Mouse (Mus musculus) heart, postnatal 0 days (tissue): ENCODE measurements around the gene Ddn. TPM values are rescaled to one million over a fixed set of nuclear protein-coding genes. Genes with fewer than 3 reads are reported as not detected.

ENCODE experiments used
- ATAC-seq: fragments of 200-750 bp; cut with Nextera tagmentation; 2 replicates; pipeline ENCODE4 v1.8.0; 2017; ENCODE audit warnings: low read depth, moderate number of reproducible peaks, moderate library complexity; ENCODE audit not compliant: insufficient read depth
- DNase-seq: peaks from one replicate; pipeline ENCODE4 v3.0.0-alpha.2; 2016; ENCODE audit warnings: low spot score
- H3K27ac ChIP-seq: fragments of 300-500 bp; sonication (generic); 2 replicates; pipeline ENCODE4 v1.5.1; 2014; ENCODE audit warnings: low read depth, mild to moderate bottlenecking
- H3K27me3 ChIP-seq: fragments of 300-500 bp; sonication (generic); 2 replicates; pipeline ENCODE4 v1.6.1; 2014; ENCODE audit warnings: low read length, mixed read lengths; ENCODE audit not compliant: control insufficient read depth, insufficient read depth
- H3K36me3 ChIP-seq: fragments of 300-500 bp; sonication (generic); replicated peaks from 2 replicates; pipeline ENCODE4 v1.6.1; 2014; ENCODE audit warnings: low read length, mixed read lengths; ENCODE audit not compliant: control insufficient read depth, insufficient read depth
- H3K4me1 ChIP-seq: fragments of 300-500 bp; sonication (generic); 2 replicates; pipeline ENCODE4 v1.6.1; 2014; ENCODE audit warnings: antibody characterized with exemption; ENCODE audit not compliant: control insufficient read depth, insufficient read depth
- H3K4me2 ChIP-seq: fragments of 300-500 bp; sonication (generic); 2 replicates; pipeline ENCODE4 v1.6.1; 2014; ENCODE audit warnings: low read depth, mild to moderate bottlenecking, low read length, moderate library complexity
- H3K4me3 ChIP-seq: fragments of 300-500 bp; sonication (generic); 2 replicates; pipeline ENCODE4 v1.5.1; 2014; ENCODE audit warnings: low read depth, low read length
- H3K9ac ChIP-seq: fragments of 300-500 bp; sonication (generic); replicated peaks from 2 replicates; pipeline ENCODE4 v1.6.1; 2014; ENCODE audit warnings: low read depth, low read length, mixed read lengths
- H3K9me3 ChIP-seq: fragments of 300-500 bp; sonication (generic); replicated peaks from 2 replicates; pipeline ENCODE4 v1.6.1; 2016; ENCODE audit warnings: low read length; ENCODE audit not compliant: control insufficient read depth
- CTCF ChIP-seq: IDR thresholded peaks from 2 replicates; pipeline ENCODE4 v1.5.1; 2016; ENCODE audit warnings: antibody characterized with exemption, control low read depth, low read depth
- EP300 ChIP-seq: IDR thresholded peaks from 2 replicates; pipeline ENCODE4 v1.6.1; 2016; ENCODE audit warnings: antibody characterized with exemption, low read depth
- WGBS: fragments of 180-500 bp; shearing (Covaris S2); extraction: QIAGEN DNeasy Blood & Tissue Kit; methylation state at CpG from one replicate; pipeline ENCODE4 v1.1.7; 2014; 5-methylcytosine and 5-hydroxymethylcytosine counted together
- polyA plus RNA-seq: library from polyadenylated mRNA; unstranded; fragments of >200 nt; fragmentation: Nextera tagmentation; extraction: Ambion mirVana; gene quantifications from 2 replicates; pipeline ENCODE4 v1.2.1, GENCODE M21; 2015
- total RNA-seq: library from RNA; depleted of rRNA; stranded (reverse); fragments of >200 nt; gene quantifications from 2 replicates; pipeline ENCODE4 v1.2.3, GENCODE M21; 2014; ENCODE audit warnings: low replicate concordance

Gene Ddn
- total and polyA plus RNA-seq, 2 experiments from 2014 or later = 0.11 to 1.4 TPM

DNA sequence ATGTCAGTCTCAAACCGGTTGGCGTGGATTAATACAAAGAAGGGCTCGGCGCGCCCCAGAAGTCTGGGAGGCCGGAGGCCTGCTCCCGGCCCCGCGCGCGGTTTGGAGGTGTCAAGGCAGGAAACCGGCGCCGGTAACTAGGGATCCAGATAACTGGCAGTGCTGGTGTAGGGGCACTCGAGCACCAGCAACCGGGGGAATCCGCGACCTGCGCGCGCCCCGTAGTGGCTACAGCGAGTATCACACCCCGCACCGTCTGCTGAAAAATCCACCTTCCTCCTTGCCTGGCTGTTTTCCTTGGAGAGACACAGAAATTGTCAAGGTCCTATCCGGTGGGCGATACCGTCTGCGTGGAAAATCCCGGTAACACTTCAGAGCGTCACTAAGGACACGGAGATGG is 5.2 kb downstream of the Ddn start:
- Histone ChIP-seq H3K27me3 (peaks cover 89% of the 10 kb centered on the region), H3K4me1 (peaks cover 25% of the 10 kb centered on the region), H3K4me3 (peak overlapping the region; percentile 17; the same call in 1 of the 2 replicates), H3K36me3 (no peaks in the 10 kb centered on the region), H3K9me3 (no peaks in the 10 kb centered on the region), H3K27ac (no peak overlapping the region), H3K4me2 (peak overlapping the region; percentile 44), H3K9ac (no peak overlapping the region)
- 1% methylated on average over 32 of the region's 32 CpGs for WGBS
- DNase-seq (peak; percentile 65), ATAC-seq (peak; percentile 34; the same call in 1 of the 2 replicates)
- no peak for TF ChIP-seq EP300
- peak; percentile 71 for TF ChIP-seq CTCF

DNA sequence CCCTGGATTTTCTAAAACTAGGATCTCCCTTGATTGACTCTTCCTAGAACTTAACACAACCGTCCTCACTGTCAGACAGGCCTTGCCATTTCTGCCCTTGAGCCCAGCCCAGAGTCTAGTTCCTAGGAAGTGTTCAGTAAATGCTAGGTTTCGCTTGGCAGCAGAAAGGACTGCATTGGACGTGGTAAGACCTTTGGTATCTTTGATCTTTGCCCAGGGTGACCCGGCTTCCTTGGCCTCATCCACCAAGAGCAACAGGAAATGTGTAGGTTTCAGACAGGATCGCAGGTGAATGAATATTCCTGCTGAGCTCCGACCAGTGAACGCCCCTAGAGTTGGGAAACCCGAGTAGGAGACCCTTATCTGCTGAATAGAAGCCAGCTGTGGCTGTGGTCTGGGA is 6.4 kb downstream of the Ddn start:
- Histone ChIP-seq H3K36me3 (no peaks in the 10 kb centered on the region), H3K4me3 (no peak overlapping the region), H3K27ac (no peak overlapping the region), H3K9ac (no peak overlapping the region), H3K4me1 (peaks cover 16% of the 10 kb centered on the region), H3K27me3 (peaks cover 96% of the 10 kb centered on the region), H3K4me2 (no peak overlapping the region), H3K9me3 (no peaks in the 10 kb centered on the region)
- DNase-seq = no peak
- no peak for ATAC-seq
- TF ChIP-seq EP300 (no peak), CTCF (no peak)
- WGBS = 16% methylated on average over 8 of the region's 8 CpGs

DNA sequence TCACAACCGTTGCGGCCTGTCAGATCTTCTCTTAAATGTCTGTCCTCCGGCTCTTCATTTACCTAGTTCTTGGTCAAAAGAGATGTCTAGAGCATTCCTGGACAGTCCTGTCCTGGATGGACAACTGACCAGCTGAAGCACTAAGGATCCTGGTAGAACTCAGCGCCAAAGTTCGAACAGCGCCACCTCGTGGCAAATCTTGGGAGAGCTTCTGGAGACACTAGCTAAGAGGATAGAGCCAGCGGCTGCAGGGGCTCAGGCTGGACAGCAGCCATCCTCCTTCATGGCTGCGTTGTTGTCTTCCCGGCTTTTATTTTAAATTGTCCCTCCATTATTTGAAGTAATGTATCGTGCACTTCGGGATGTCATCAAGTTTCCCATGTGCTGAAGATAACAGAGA is 9.9 kb downstream of the Ddn start:
- Histone ChIP-seq H3K27ac (no peak overlapping the region), H3K36me3 (no peaks in the 10 kb centered on the region), H3K4me1 (peaks cover 5% of the 10 kb centered on the region; the same call in 1 of the 2 replicates), H3K9me3 (no peaks in the 10 kb centered on the region), H3K9ac (no peak overlapping the region), H3K4me2 (no peak overlapping the region), H3K27me3 (peaks cover 94% of the 10 kb centered on the region), H3K4me3 (no peak overlapping the region)
- DNase-seq (peak; percentile 58), ATAC-seq (no peak)
- TF ChIP-seq CTCF (peak; percentile 75), EP300 (no peak)
- 13% methylated on average over 12 of the region's 12 CpGs for WGBS

DNA sequence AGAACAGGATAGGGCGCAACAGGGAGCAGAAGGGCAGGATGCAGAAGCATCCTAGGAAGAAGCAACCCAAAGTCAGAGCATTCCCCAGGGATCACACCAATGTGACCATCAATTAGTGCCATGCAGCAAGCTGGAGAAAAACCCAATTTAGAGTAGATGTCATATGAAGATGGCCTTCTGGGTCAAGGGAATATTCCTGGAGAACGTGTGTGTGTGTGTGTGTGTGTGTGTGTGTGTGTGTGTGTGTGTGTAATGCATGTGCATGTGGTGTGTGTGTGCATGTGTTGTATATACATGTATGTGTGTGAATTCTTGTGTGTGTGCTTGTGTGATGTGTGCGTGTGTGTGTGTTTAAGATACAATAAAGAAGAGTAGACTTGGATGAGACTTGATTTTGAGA is 10.4 kb downstream of the Ddn start:
- ATAC-seq (no peak), DNase-seq (no peak)
- Histone ChIP-seq H3K27ac (no peak overlapping the region), H3K36me3 (no peaks in the 10 kb centered on the region), H3K9ac (no peak overlapping the region), H3K4me2 (no peak overlapping the region), H3K9me3 (no peaks in the 10 kb centered on the region), H3K27me3 (peaks cover 96% of the 10 kb centered on the region), H3K4me3 (no peak overlapping the region), H3K4me1 (peaks cover 5% of the 10 kb centered on the region; the same call in 1 of the 2 replicates)
- WGBS = 47% methylated on average over 3 of the region's 3 CpGs
- TF ChIP-seq EP300 (no peak), CTCF (no peak)

DNA sequence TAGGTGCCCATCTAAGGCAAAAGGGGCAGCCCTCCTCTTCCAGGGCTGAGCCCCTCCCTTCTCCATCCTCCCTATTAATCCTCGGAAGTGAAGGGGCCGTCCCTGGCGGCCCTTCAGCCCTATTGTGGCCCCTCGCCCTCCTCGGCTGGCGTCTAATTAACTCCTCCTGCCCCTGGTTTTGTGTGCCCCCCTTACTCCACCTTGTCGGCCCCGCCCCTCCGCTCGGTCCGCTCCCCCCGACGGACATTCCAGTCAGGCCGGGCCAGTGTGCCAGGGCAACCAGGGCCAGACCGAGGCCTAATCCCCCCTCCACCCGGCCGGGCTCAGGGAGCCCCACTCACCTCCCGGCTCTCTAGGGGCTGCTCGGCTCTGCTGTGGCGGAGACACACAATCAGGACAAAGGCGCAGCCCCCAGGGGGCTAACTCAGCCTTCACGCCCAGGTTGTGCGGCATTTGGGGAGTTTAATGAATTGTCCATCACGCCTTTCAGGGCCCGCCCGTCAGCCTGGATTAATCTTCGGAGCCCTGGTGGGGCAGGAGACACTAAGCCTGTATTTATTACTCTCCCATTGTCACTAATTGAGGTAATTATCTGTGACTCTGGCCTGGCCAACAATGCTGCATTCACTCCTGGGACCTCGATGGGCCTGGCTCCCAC is 11.3 kb downstream of the Ddn start:
- H3K4me1 ChIP-seq = peaks cover 5% of the 10 kb centered on the region; the same call in 1 of the 2 replicates
- no peaks in the 10 kb centered on the region for H3K36me3 ChIP-seq
- ATAC-seq (no peak), DNase-seq (no peak)
- H3K27ac ChIP-seq = no peak overlapping the region
- WGBS = 16% methylated on average over 27 of the region's 28 CpGs
- H3K27me3 ChIP-seq = peaks cover 96% of the 10 kb centered on the region
- H3K9me3 ChIP-seq = no peaks in the 10 kb centered on the region
- H3K4me2 ChIP-seq = no peak overlapping the region
- no peak overlapping the region for H3K4me3 ChIP-seq
- TF ChIP-seq EP300 (no peak), CTCF (no peak)
- H3K9ac ChIP-seq = no peak overlapping the region
